Mouse (Mus musculus): Measurements from ENCODE around the gene Speer4b. TPM values are rescaled to one million over a fixed set of nuclear protein-coding genes. Genes with fewer than 3 reads are reported as not detected.

The Speer4b gene
- total and polyA plus RNA-seq, 2 experiments from 2014 or later, result not detected

DNA sequence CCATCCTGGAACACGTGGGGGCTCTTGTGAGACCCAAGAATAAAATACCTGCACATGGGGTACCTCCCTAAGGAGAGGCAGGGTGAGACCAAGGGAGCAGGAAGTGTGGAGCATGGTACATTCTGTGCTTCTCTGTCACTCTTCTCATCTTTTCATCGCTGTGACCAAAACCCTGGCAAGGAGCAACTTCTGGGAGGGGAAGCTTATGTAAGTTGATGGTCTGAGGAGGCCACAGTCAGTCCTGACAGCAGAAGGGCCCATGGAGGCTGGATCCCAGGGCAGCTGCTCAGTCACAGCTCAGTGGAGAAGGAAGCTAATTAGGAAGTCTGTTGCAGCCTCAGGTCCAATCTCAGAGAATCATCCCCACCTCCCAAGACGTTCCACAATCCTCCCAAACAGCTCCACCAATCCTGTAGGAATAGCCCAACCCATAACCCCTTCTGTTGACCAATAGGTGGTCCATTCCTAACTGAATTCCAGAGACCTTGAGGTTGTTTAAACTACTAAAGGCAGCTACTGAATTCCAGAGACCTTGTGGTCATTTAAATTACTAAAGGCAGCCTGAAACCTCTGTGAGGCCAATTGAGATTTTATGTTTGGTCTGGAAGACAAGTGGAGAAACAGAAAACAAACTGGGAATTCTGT is 47.9 kb downstream of the Speer4b start:
- ATAC-seq (ENCODE audit: insufficient read depth, low read depth), result no peak
- TF ChIP-seq CTCF (IDR thresholded peaks at IDR 0.05; ENCODE audit: low read depth) (no peak), EP300 (IDR thresholded peaks at IDR 0.05; ENCODE audit: low read depth) (no peak)
- no peaks in the 10 kb centered on the region for H3K9me3 ChIP-seq (replicated peaks; ENCODE audit: control insufficient read depth, low read length)
- H3K4me1 ChIP-seq (ENCODE audit: control insufficient read depth, insufficient read depth), result no peaks in the 10 kb centered on the region
- DNase-seq (ENCODE audit: low spot score), result no peak
- no peaks in the 10 kb centered on the region for H3K36me3 ChIP-seq (replicated peaks; ENCODE audit: control insufficient read depth, insufficient read depth, low read length)
- 25% methylated on average over 3 of the region's 3 CpGs for WGBS
- no peak overlapping the region for H3K4me3 ChIP-seq (ENCODE audit: low read depth, low read length)
- H3K4me2 ChIP-seq (ENCODE audit: low read depth, low read length), result no peak overlapping the region
- H3K27ac ChIP-seq (ENCODE audit: low read depth), result no peak overlapping the region
- no peaks in the 10 kb centered on the region for H3K27me3 ChIP-seq (ENCODE audit: control insufficient read depth, insufficient read depth, low read length)
- H3K9ac ChIP-seq (replicated peaks; ENCODE audit: low read depth, low read length), result no peak overlapping the region
